Mouse (Mus musculus): ENCODE measurements at regions not wholly inside any gene's neighbourhood (a gene's known extent, or its start where the extent isn't known, plus 50 kb on each side); places are given as distances from the start of the nearest gene placed in this dataset.

GRCm38 (mm10) chr9:103813791-103814190 is 52.2 kb upstream of the Tmem108 start:
- DNase-seq (ENCODE audit: low spot score in 2 of 2): no peak

GRCm38 (mm10) chr9:103818998-103819397 is 57.4 kb upstream of the Tmem108 start:
- DNase-seq (ENCODE audit: low spot score in 2 of 2): no peak

- DNase-seq (ENCODE audit: low spot score in 2 of 2): no peak
Observed at GRCm38 (mm10) chr9:103821632-103822031, 60.0 kb upstream of the Tmem108 start.

GRCm38 (mm10) chr9:103823491-103823890 is 61.9 kb upstream of the Tmem108 start:
- DNase-seq (ENCODE audit: low spot score in 2 of 2): no peak

GRCm38 (mm10) chr9:103841199-103841598 is 79.6 kb upstream of the Tmem108 start:
- DNase-seq (ENCODE audit: low spot score in 2 of 2): no peak

GRCm38 (mm10) chr9:103843836-103844235 is 82.2 kb upstream of the Tmem108 start:
- no peak for DNase-seq (ENCODE audit: low spot score in 2 of 2)

GRCm38 (mm10) chr9:103845916-103846457 is 84.3 kb upstream of the Tmem108 start:
- DNase-seq (ENCODE audit: low spot score in 2 of 2): no peak

GRCm38 (mm10) chr9:103847931-103848330 is 86.3 kb upstream of the Tmem108 start:
- no peak for DNase-seq (ENCODE audit: low spot score in 2 of 2)

GRCm38 (mm10) chr9:103849079-103849478 is 87.4 kb upstream of the Tmem108 start:
- DNase-seq (ENCODE audit: low spot score in 2 of 2): no peak

- no peak for DNase-seq (ENCODE audit: low spot score in 2 of 2)
Observed at GRCm38 (mm10) chr9:103852691-103853090, 91.1 kb upstream of the Tmem108 start.

GRCm38 (mm10) chr9:103860658-103861377 is 99.2 kb upstream of the Tmem108 start:
- DNase-seq (ENCODE audit: low spot score in 2 of 2): no peak

GRCm38 (mm10) chr9:103862493-103862892 is 100.9 kb upstream of the Tmem108 start:
- DNase-seq (ENCODE audit: low spot score in 2 of 2): no peak

- DNase-seq (ENCODE audit: low spot score in 2 of 2): peak in 1 of 2 experiments; percentile 10
Observed at GRCm38 (mm10) chr9:103867433-103868209, 106.0 kb upstream of the Tmem108 start.

GRCm38 (mm10) chr9:103869276-103869675 is 107.6 kb upstream of the Tmem108 start:
- DNase-seq (ENCODE audit: low spot score in 2 of 2): no peak

GRCm38 (mm10) chr9:103872119-103872518 is 110.5 kb upstream of the Tmem108 start:
- no peak for DNase-seq (ENCODE audit: low spot score in 2 of 2)

GRCm38 (mm10) chr9:103873876-103874275 is 112.2 kb upstream of the Tmem108 start:
- peak in 1 of 2 experiments; percentile 9 for DNase-seq (ENCODE audit: low spot score in 2 of 2)

GRCm38 (mm10) chr9:103877851-103878250 is 116.2 kb upstream of the Tmem108 start:
- no peak for DNase-seq (ENCODE audit: low spot score in 2 of 2)

GRCm38 (mm10) chr9:103892827-103893226 is 109.5 kb upstream of the Nphp3 start:
- DNase-seq (ENCODE audit: low spot score in 2 of 2): no peak

- DNase-seq (ENCODE audit: low spot score in 2 of 2): no peak
Observed at GRCm38 (mm10) chr9:103894376-103894775, 108.0 kb upstream of the Nphp3 start.

- DNase-seq (ENCODE audit: low spot score in 2 of 2): no peak
Observed at GRCm38 (mm10) chr9:103899311-103899710, 103.0 kb upstream of the Nphp3 start.

GRCm38 (mm10) chr9:103911347-103911746 is 91.0 kb upstream of the Nphp3 start:
- DNase-seq (ENCODE audit: low spot score in 2 of 2): no peak

- DNase-seq (ENCODE audit: low spot score in 2 of 2): no peak
Observed at GRCm38 (mm10) chr9:103915126-103915525, 87.2 kb upstream of the Nphp3 start.
